Mouse (Mus musculus) skeletal muscle tissue, adult 2 months (tissue): ENCODE data around the gene Hsd17b12.

ENCODE experiments used
- DNase-seq: peaks from one replicate; pipeline ENCODE4 v3.0.0-alpha.2; 2012; ENCODE audit warnings: low read depth, low spot score

The Hsd17b12 gene

DNA sequence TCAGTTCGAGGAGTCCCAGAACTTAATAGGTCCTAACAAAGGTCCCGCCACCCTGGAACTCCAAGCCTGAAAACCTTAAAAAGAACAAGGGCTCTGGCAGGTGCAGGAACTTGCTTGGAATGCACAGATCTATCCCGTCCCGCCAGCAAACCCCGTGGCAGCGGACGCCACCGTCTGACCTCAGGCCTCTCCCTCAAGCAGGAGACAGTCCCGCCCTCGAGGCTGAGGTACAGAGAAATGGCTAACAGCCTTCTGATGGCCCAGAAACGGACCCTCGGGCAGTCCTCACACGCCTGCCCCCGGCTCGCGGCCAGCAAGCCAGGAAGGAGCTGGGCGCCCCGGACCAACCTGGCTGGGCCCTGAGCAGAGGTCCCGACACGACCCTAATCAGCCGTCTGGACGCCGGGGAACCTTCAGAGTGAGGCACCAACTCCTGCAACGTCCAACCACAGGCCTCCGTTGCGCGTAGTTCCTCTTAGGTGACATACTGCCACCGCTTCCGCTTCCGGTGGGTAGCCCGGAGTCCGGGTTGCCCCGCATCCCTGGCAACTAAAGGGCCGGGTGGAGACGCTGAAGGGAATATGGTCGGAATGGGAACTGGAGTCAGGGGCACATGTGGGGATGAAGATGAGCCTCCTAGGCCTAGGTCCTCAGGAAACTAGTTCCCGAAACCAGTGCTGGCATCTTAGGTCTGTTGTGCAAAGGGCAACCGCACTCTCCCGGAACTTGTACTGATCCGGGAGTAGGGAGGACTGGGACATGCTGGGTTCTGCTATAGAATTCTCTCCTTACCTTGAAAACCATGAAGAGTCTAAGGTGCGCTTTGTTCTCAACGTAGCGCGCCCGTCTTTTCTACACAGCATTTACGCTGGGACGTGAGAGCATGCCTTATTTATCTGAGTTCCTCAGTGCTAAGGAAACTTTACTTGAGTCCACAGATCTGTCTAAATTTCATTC lies 147.2 kb downstream of the Hsd17b12 start, which contains the start of gene Alkbh3:
TSS of gene Alkbh3 (minus strand) at position 473 of the 957 bp plus-strand sequence.
- DNase-seq = peak; percentile 87

DNA sequence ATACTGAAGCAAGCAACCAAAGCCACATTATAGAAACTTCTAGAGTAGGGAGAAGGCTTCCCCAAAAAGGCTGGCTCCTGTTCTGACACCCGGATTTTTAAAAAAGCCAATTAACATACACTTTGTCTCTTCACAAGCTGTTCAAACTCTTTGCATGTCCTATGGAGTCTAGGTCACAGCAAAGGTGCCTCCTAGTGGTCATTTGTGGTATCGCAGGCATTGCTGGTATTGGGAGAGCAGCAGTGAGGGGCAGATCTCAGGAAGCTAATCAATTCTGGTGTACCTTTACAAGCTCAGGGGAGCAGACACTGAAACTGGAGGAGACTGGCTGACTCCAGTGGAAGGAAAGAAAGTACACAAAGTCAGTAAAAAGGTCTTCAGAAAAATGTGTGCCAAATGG lies 155.4 kb downstream of the Hsd17b12 start:
- DNase-seq = peak; percentile 54

DNA sequence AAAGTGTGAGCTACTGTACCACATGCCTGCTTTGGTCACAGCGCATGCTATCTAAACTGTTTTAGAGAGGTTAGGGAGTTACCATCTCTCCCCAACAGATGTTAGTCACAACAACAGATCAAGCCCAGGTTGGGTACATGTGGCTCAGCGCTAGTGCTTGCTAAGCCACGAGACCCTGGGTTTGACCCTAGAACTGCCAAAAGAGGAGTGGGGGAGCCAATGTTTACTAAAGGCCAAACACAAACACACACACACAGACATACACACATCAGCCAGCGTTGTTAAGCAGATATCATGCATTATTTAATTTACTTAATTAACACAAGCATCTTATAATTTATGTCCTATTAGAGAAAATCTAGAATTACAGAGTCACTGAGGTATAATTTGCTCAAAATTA lies 155.8 kb downstream of the Hsd17b12 start:
- DNase-seq = no peak

DNA sequence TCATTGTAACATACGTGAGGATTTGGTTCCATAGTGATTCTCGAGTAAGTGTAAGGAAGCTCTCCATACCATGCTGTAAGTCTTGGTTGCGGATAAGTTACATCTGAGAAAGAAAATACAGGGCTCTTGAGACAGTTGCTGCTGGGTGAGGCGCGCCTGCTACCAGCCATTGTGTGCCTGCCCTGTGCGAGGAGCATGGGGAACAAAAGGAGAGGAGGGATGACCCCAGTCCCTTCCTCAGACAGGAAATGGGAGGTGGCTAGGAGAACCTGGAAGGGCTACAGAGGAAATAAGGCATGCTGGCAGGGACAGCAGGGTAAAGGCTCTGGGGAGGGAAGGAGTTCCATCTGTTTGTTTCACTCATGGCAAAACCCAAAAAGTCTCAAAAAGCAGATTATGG lies 156.4 kb downstream of the Hsd17b12 start:
- no peak for DNase-seq

DNA sequence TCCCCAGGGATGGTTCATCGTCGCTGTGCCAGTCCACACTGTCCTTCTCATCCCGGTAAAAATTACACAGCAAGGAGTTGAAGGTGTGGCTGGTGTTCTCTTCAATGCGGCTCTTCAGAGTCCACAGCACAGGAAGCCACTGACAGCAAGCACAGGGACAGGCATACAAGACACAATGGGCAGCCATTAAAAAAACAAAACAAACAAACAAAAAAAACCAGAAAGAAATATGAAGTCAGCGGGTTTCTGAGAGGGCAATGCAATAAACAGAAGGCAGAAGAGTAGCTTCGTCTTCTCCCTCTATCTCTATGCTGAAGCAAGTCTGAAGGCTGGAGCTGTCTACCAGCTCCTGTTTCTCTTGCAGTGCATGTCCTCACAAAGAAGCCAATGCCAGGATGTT lies 161.5 kb downstream of the Hsd17b12 start, which contains the start of gene Gm27027:
TSS of gene Gm27027 (minus strand) at position 101 of the 400 bp plus-strand sequence.
- DNase-seq = no peak

DNA sequence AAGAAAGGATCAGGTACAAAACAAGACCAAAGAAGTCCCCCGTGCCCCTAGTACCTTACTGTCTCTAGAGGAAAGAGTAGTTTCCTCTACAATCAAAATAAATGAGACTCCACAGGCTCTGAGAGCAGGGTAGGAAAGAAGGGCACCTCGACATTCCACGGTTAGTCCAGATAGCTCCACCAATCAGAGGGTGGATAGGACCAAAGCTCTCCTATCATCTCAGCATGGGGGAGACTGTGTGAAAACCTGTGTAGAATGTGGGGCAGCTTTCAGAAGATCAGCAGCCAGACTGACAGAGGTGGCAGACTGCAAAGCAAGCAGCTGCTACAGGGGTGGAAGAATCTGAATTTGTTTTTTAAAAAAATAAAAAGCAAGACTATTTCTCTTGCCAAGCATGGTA lies 165.0 kb downstream of the Hsd17b12 start:
- DNase-seq = no peak

DNA sequence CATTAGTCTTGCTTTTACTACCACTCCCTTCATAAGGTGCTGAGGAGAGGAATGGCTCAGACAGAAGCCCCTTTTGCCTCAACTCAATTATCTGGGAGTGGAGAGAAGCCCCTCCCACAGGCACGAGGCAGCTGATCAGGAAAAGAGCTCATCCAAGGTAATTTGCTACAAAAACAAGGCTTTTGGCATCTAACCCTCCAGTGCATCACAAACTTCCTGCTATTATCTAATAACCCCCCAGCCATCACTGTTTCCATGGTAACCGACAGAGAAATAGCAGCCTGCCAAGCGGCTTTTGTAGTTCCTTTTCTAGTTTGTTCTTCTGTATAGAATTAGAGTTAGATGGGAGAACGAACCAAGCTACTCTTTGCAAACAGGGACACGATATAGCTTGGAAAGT lies 165.5 kb downstream of the Hsd17b12 start:
- no peak for DNase-seq

- no peak for DNase-seq
Observed at GRCm38 (mm10) chr2:93991336-93991735, 166.4 kb downstream of the Hsd17b12 start.

- no peak for DNase-seq
Observed at GRCm38 (mm10) chr2:93988440-93988839, 169.3 kb downstream of the Hsd17b12 start.
